Mouse (Mus musculus): ENCODE data around the gene Prpf40a.

Gene Prpf40a

GRCm38 (mm10) chr2:53102901-53103300, 88.2 kb downstream of the Prpf40a start:
- no peak for DNase-seq

- no peak for DNase-seq
Measured at GRCm38 (mm10) chr2:53101885-53102740, 89.0 kb downstream of the Prpf40a start.

GRCm38 (mm10) chr2:53100093-53100492, 91.0 kb downstream of the Prpf40a start:
- DNase-seq = peak in 1 of 2 experiments; percentile 32

GRCm38 (mm10) chr2:53095489-53095888, 95.6 kb downstream of the Prpf40a start:
- no peak for DNase-seq

- no peak for DNase-seq
Measured at GRCm38 (mm10) chr2:53095031-53095430, 96.1 kb downstream of the Prpf40a start.

- DNase-seq = no peak
Measured at GRCm38 (mm10) chr2:53088744-53089143, 102.3 kb downstream of the Prpf40a start.

GRCm38 (mm10) chr2:53085617-53086202, 105.4 kb downstream of the Prpf40a start:
- DNase-seq = peak; percentile 76 to 78

Measured in cerebellum, postnatal 10 days (tissue).